Mouse (Mus musculus): Measurements from ENCODE around the gene Crygs.

GRCm38 (mm10) chr16:22832932-22833525 lies 21.7 kb upstream of the Crygs start:
- TF ChIP-seq SMC3 (IDR thresholded peaks at IDR 0.05; ENCODE audit: low read depth, low read length) (no peak), CTCF (conservative IDR thresholded peaks at IDR 0.05 in 1 of 2, IDR thresholded peaks at IDR 0.05 in 1 of 2; ENCODE audit: low read depth in 2 of 2, low read length in 2 of 2) (no peak), POLR2A (IDR thresholded peaks at IDR 0.05; ENCODE audit: low read depth, low read length) (no peak), ZC3H11A (IDR thresholded peaks at IDR 0.05; ENCODE audit: low read depth, low read length) (no peak)

Data from CH12.LX (cell line).